Mouse (Mus musculus) thymus, postnatal 25 days (tissue): Measurements from ENCODE around the gene Rab8b.
A peak's percentile ranks its signal among the peaks of the same experiment; 100 is the strongest.
"Not testable (repeated sequence)": the region's sequence is repeated elsewhere in the genome, so short reads cannot be mapped to it uniquely, and the experiment has no call there.

Experiments
- DNase-seq: peaks from one replicate; pipeline ENCODE4 v3.0.0; 2022

Gene Rab8b

GRCm38 (mm10) chr9:66917216-66917891 is 2.1 kb downstream of the Rab8b start:
- no peak for DNase-seq

GRCm38 (mm10) chr9:66915869-66916785 is 3.4 kb downstream of the Rab8b start:
- DNase-seq = peak; percentile 33

- peak; percentile 45 for DNase-seq
These were observed 4.1 kb downstream of the Rab8b start for GRCm38 (mm10) chr9:66915401-66915800.

GRCm38 (mm10) chr9:66914540-66914939 is 4.9 kb downstream of the Rab8b start:
- DNase-seq = no peak

GRCm38 (mm10) chr9:66913254-66913934 is 6.1 kb downstream of the Rab8b start:
- DNase-seq = not testable (repeated sequence)

GRCm38 (mm10) chr9:66912304-66912703 is 7.2 kb downstream of the Rab8b start:
- DNase-seq = no peak

- DNase-seq = no peak
These were observed 8.8 kb downstream of the Rab8b start for GRCm38 (mm10) chr9:66910677-66911076.

GRCm38 (mm10) chr9:66909922-66910321 is 9.6 kb downstream of the Rab8b start:
- no peak for DNase-seq

GRCm38 (mm10) chr9:66907746-66908397 is 11.6 kb downstream of the Rab8b start:
- no peak for DNase-seq

- DNase-seq = no peak
These were observed 12.4 kb downstream of the Rab8b start for GRCm38 (mm10) chr9:66907126-66907525.

GRCm38 (mm10) chr9:66905990-66906389 is 13.5 kb downstream of the Rab8b start:
- no peak for DNase-seq

GRCm38 (mm10) chr9:66899526-66899925 is 20.0 kb downstream of the Rab8b start:
- DNase-seq = no peak

GRCm38 (mm10) chr9:66899072-66899471 is 20.4 kb downstream of the Rab8b start:
- no peak for DNase-seq

- no peak for DNase-seq
These were observed 21.6 kb downstream of the Rab8b start for GRCm38 (mm10) chr9:66897851-66898250.

- DNase-seq = no peak
These were observed 22.5 kb downstream of the Rab8b start for GRCm38 (mm10) chr9:66896951-66897350.

GRCm38 (mm10) chr9:66895995-66896394 is 23.5 kb downstream of the Rab8b start:
- no peak for DNase-seq

- no peak for DNase-seq
These were observed 24.3 kb downstream of the Rab8b start for GRCm38 (mm10) chr9:66895035-66895779.

- no peak for DNase-seq
These were observed 25.1 kb downstream of the Rab8b start for GRCm38 (mm10) chr9:66894421-66894820.

GRCm38 (mm10) chr9:66892456-66892855 is 27.0 kb downstream of the Rab8b start:
- not testable (repeated sequence) for DNase-seq

- DNase-seq = no peak
These were observed 31.4 kb downstream of the Rab8b start for GRCm38 (mm10) chr9:66887960-66888610.

GRCm38 (mm10) chr9:66887301-66887902 is 32.1 kb downstream of the Rab8b start:
- DNase-seq = no peak
